Mouse (Mus musculus): ENCODE results near the gene Vmn2r27.

Gene Vmn2r27

GRCm38 (mm10) chr6:124231756-124232155 is at the start of gene Vmn2r27:
Gene Vmn2r27, minus strand, starts transcription at chr6:124231856.
- no peak for DNase-seq (ENCODE audit: low spot score)

GRCm38 (mm10) chr6:124278291-124278690 is 46.6 kb upstream of the Vmn2r27 start:
- no peak for DNase-seq (ENCODE audit: low spot score)

GRCm38 (mm10) chr6:124277641-124278040 is 46.0 kb upstream of the Vmn2r27 start:
- DNase-seq (ENCODE audit: low spot score), result no peak

GRCm38 (mm10) chr6:124273231-124273880 is 41.7 kb upstream of the Vmn2r27 start:
- DNase-seq (ENCODE audit: low spot score), result no peak

- DNase-seq (ENCODE audit: low spot score), result peak; percentile 44
These were observed 31.0 kb upstream of the Vmn2r27 start for GRCm38 (mm10) chr6:124262696-124263095.

GRCm38 (mm10) chr6:124260198-124260931 is 28.7 kb upstream of the Vmn2r27 start:
- DNase-seq (ENCODE audit: low spot score), result peak; percentile 38

GRCm38 (mm10) chr6:124255721-124256470 is 24.2 kb upstream of the Vmn2r27 start:
- DNase-seq (ENCODE audit: low spot score), result no peak

- no peak for DNase-seq (ENCODE audit: low spot score)
These were observed 29.5 kb downstream of the Vmn2r27 start for GRCm38 (mm10) chr6:124202116-124202515.

GRCm38 (mm10) chr6:124168499-124169257 is 63.0 kb downstream of the Vmn2r27 start:
- no peak for DNase-seq (ENCODE audit: low spot score)

GRCm38 (mm10) chr6:124166596-124166995 is 65.1 kb downstream of the Vmn2r27 start:
- no peak for DNase-seq (ENCODE audit: low spot score)

GRCm38 (mm10) chr6:124149808-124150207 is 81.8 kb downstream of the Vmn2r27 start:
- no peak for DNase-seq (ENCODE audit: low spot score)
